Mouse (Mus musculus) megakaryocyte-erythroid progenitor cell, adult 5-6 weeks (primary cell): ENCODE data around the gene Sult1d1. TPM values are rescaled to one million over a fixed set of nuclear protein-coding genes. Genes with fewer than 3 reads are reported as not detected.

Source experiments
- total RNA-seq, 2 experiments: library from RNA; stranded (forward) in 1 of 2; stranded (reverse) in 1 of 2; fragments of 200-1000, 215-1000 nt in 1 of 2; fragments of >200 nt in 1 of 2; fragmentation: Nextera tagmentation in 1 of 2; gene quantifications; 2 replicates each; pipeline ENCODE4 v1.2.3; 2014 to 2017

Sult1d1 gene
- total RNA-seq, 2 experiments from 2014 or later, result not detected

Other genes starting within 250 kb of the Sult1d1 start
- gene Ugt2a3, start 231.8 kb downstream of the Sult1d1 start, total RNA-seq (2014; fragmentation: Nextera tagmentation), result not detected in 2 replicates
- gene Ugt2a3, start 231.8 kb downstream of the Sult1d1 start, total RNA-seq (2017), result not detected in 2 replicates
- not detected in 2 replicates for gene Ugt2b38, start 144.8 kb downstream of the Sult1d1 start, total RNA-seq (2014; fragmentation: Nextera tagmentation)
- not detected in 2 replicates for gene Ugt2b38, start 144.8 kb downstream of the Sult1d1 start, total RNA-seq (2017)
- gene Ugt2a2, start 86.8 kb downstream of the Sult1d1 start, total RNA-seq (2014; fragmentation: Nextera tagmentation), result not detected in 2 replicates
- not detected in 2 replicates for gene Ugt2a2, start 86.8 kb downstream of the Sult1d1 start, total RNA-seq (2017)
- gene Gm43638, start 82.2 kb downstream of the Sult1d1 start, total RNA-seq (2014; fragmentation: Nextera tagmentation), result not detected in 2 replicates
- not detected in 2 replicates for gene Gm43638, start 82.2 kb downstream of the Sult1d1 start, total RNA-seq (2017)
- gene Ugt2a1, start 78.2 kb downstream of the Sult1d1 start, total RNA-seq (2014; fragmentation: Nextera tagmentation), result not detected in 2 replicates
- gene Ugt2a1, start 78.2 kb downstream of the Sult1d1 start, total RNA-seq (2017), result not detected in 2 replicates
- not detected in 2 replicates for gene Sult1b1, start 30.8 kb downstream of the Sult1d1 start, total RNA-seq (2014; fragmentation: Nextera tagmentation)
- gene Sult1b1, start 30.8 kb downstream of the Sult1d1 start, total RNA-seq (2017), result not detected in 2 replicates
- not detected in 2 replicates for gene Sult1e1, start 22.6 kb upstream of the Sult1d1 start, total RNA-seq (2014; fragmentation: Nextera tagmentation)
- gene Sult1e1, start 22.6 kb upstream of the Sult1d1 start, total RNA-seq (2017), result not detected in 2 replicates
- not detected in 2 replicates for gene Csn1s1, start 97.2 kb upstream of the Sult1d1 start, total RNA-seq (2014; fragmentation: Nextera tagmentation)
- not detected in 2 replicates for gene Csn1s1, start 97.2 kb upstream of the Sult1d1 start, total RNA-seq (2017)
- gene Csn2, start 130.6 kb upstream of the Sult1d1 start, total RNA-seq (2014; fragmentation: Nextera tagmentation), result not detected in 2 replicates
- gene Csn2, start 130.6 kb upstream of the Sult1d1 start, total RNA-seq (2017), result not detected in 2 replicates
- not detected in 2 replicates for gene Csn1s2a, start 205.5 kb upstream of the Sult1d1 start, total RNA-seq (2014; fragmentation: Nextera tagmentation)
- not detected in 2 replicates for gene Csn1s2a, start 205.5 kb upstream of the Sult1d1 start, total RNA-seq (2017)
- not detected in 2 replicates for gene Csn1s2b, start 239.1 kb upstream of the Sult1d1 start, total RNA-seq (2014; fragmentation: Nextera tagmentation)
- not detected in 2 replicates for gene Csn1s2b, start 239.1 kb upstream of the Sult1d1 start, total RNA-seq (2017)